Mouse (Mus musculus): ENCODE measurements at regions not wholly inside any gene's neighbourhood (a gene's known extent, or its start where the extent isn't known, plus 50 kb on each side); places are given as distances from the start of the nearest gene placed in this dataset.

- Histone ChIP-seq H3K27ac (ENCODE audit: insufficient read depth, low read length) (peak overlapping the region; percentile 57), H3K4me3 (ENCODE audit: insufficient read depth, low read length) (no peak overlapping the region)
These were observed 304.6 kb downstream of the Wdr11 start for GRCm38 (mm10) chr7:129896291-129896690.

GRCm38 (mm10) chr7:129897511-129897910 lies 305.8 kb downstream of the Wdr11 start:
- Histone ChIP-seq H3K27ac (ENCODE audit: insufficient read depth, low read length) (no peak overlapping the region), H3K4me1 (ENCODE audit: control insufficient read depth, insufficient read depth, low read length) (no peaks in the 10 kb centered on the region), H3K4me3 (ENCODE audit: insufficient read depth, low read length) (no peak overlapping the region)
- no peak for TF ChIP-seq CTCF (IDR thresholded peaks at IDR 0.05; ENCODE audit: extremely low read depth, insufficient read depth, low read length)
- TF ChIP-seq POLR2A (IDR thresholded peaks at IDR 0.05; ENCODE audit: extremely low read depth, insufficient read depth, low read length) = no peak

More at GRCm38 (mm10) chr7:129896291-129896690, 304.6 kb downstream of the Wdr11 start:
- TF ChIP-seq POLR2A (IDR thresholded peaks at IDR 0.05; ENCODE audit: extremely low read depth, insufficient read depth, low read length) (no peak), CTCF (IDR thresholded peaks at IDR 0.05; ENCODE audit: extremely low read depth, insufficient read depth, low read length) (no peak)
- H3K4me1 ChIP-seq (ENCODE audit: control insufficient read depth, insufficient read depth, low read length) = no peaks in the 10 kb centered on the region

GRCm38 (mm10) chr7:129902256-129902655 lies 310.6 kb downstream of the Wdr11 start:
- Histone ChIP-seq H3K4me1 (ENCODE audit: control insufficient read depth, insufficient read depth, low read length) (no peaks in the 10 kb centered on the region), H3K27ac (ENCODE audit: insufficient read depth, low read length) (no peak overlapping the region), H3K4me3 (ENCODE audit: insufficient read depth, low read length) (no peak overlapping the region)
- TF ChIP-seq POLR2A (IDR thresholded peaks at IDR 0.05; ENCODE audit: extremely low read depth, insufficient read depth, low read length) (no peak), CTCF (IDR thresholded peaks at IDR 0.05; ENCODE audit: extremely low read depth, insufficient read depth, low read length) (no peak)

GRCm38 (mm10) chr7:129903126-129903525 lies 311.5 kb downstream of the Wdr11 start:
- Histone ChIP-seq H3K4me1 (ENCODE audit: control insufficient read depth, insufficient read depth, low read length) (no peaks in the 10 kb centered on the region), H3K27ac (ENCODE audit: insufficient read depth, low read length) (no peak overlapping the region), H3K4me3 (ENCODE audit: insufficient read depth, low read length) (no peak overlapping the region)
- TF ChIP-seq POLR2A (IDR thresholded peaks at IDR 0.05; ENCODE audit: extremely low read depth, insufficient read depth, low read length) = no peak
- no peak for TF ChIP-seq CTCF (IDR thresholded peaks at IDR 0.05; ENCODE audit: extremely low read depth, insufficient read depth, low read length)

- TF ChIP-seq POLR2A (IDR thresholded peaks at IDR 0.05; ENCODE audit: extremely low read depth, insufficient read depth, low read length) (no peak), CTCF (IDR thresholded peaks at IDR 0.05; ENCODE audit: extremely low read depth, insufficient read depth, low read length) (no peak)
- no peaks in the 10 kb centered on the region for H3K4me1 ChIP-seq (ENCODE audit: control insufficient read depth, insufficient read depth, low read length)
- H3K4me3 ChIP-seq (ENCODE audit: insufficient read depth, low read length) = no peak overlapping the region
- no peak overlapping the region for H3K27ac ChIP-seq (ENCODE audit: insufficient read depth, low read length)
These were observed 314.5 kb downstream of the Wdr11 start for GRCm38 (mm10) chr7:129906131-129906530.

GRCm38 (mm10) chr7:129908826-129909225 lies 317.2 kb downstream of the Wdr11 start:
- Histone ChIP-seq H3K27ac (ENCODE audit: insufficient read depth, low read length) (no peak overlapping the region), H3K4me1 (ENCODE audit: control insufficient read depth, insufficient read depth, low read length) (no peaks in the 10 kb centered on the region), H3K4me3 (ENCODE audit: insufficient read depth, low read length) (no peak overlapping the region)
- no peak for TF ChIP-seq POLR2A (IDR thresholded peaks at IDR 0.05; ENCODE audit: extremely low read depth, insufficient read depth, low read length)
- no peak for TF ChIP-seq CTCF (IDR thresholded peaks at IDR 0.05; ENCODE audit: extremely low read depth, insufficient read depth, low read length)

- no peak for TF ChIP-seq CTCF (IDR thresholded peaks at IDR 0.05; ENCODE audit: extremely low read depth, insufficient read depth, low read length)
- Histone ChIP-seq H3K4me1 (ENCODE audit: control insufficient read depth, insufficient read depth, low read length) (no peaks in the 10 kb centered on the region), H3K27ac (ENCODE audit: insufficient read depth, low read length) (no peak overlapping the region), H3K4me3 (ENCODE audit: insufficient read depth, low read length) (no peak overlapping the region)
These were observed 318.1 kb downstream of the Wdr11 start for GRCm38 (mm10) chr7:129909730-129910129.

GRCm38 (mm10) chr7:129910826-129911225 lies 319.2 kb downstream of the Wdr11 start:
- Histone ChIP-seq H3K27ac (ENCODE audit: insufficient read depth, low read length) (no peak overlapping the region), H3K4me3 (ENCODE audit: insufficient read depth, low read length) (no peak overlapping the region), H3K4me1 (ENCODE audit: control insufficient read depth, insufficient read depth, low read length) (no peaks in the 10 kb centered on the region)
- no peak for TF ChIP-seq POLR2A (IDR thresholded peaks at IDR 0.05; ENCODE audit: extremely low read depth, insufficient read depth, low read length)
- no peak for TF ChIP-seq CTCF (IDR thresholded peaks at IDR 0.05; ENCODE audit: extremely low read depth, insufficient read depth, low read length)

- TF ChIP-seq CTCF (IDR thresholded peaks at IDR 0.05; ENCODE audit: extremely low read depth, insufficient read depth, low read length) (no peak), POLR2A (IDR thresholded peaks at IDR 0.05; ENCODE audit: extremely low read depth, insufficient read depth, low read length) (no peak)
- H3K4me3 ChIP-seq (ENCODE audit: insufficient read depth, low read length) = no peak overlapping the region
- no peak overlapping the region for H3K27ac ChIP-seq (ENCODE audit: insufficient read depth, low read length)
- no peaks in the 10 kb centered on the region; the same call in 1 of the 2 replicates for H3K4me1 ChIP-seq (ENCODE audit: control insufficient read depth, insufficient read depth, low read length)
These were observed 323.2 kb downstream of the Wdr11 start for GRCm38 (mm10) chr7:129914871-129915270.

GRCm38 (mm10) chr7:129918240-129919200 lies 326.9 kb downstream of the Wdr11 start:
- 0 out of 2 replicates have a peak overlapping the region, but pooled peaks have one; percentile 42 for H3K27ac ChIP-seq (ENCODE audit: insufficient read depth, low read length)

More at GRCm38 (mm10) chr7:129918240-129919200, 326.9 kb downstream of the Wdr11 start:
- no peaks in the 10 kb centered on the region; the same call in 1 of the 2 replicates for H3K4me1 ChIP-seq (ENCODE audit: control insufficient read depth, insufficient read depth, low read length)
- no peak overlapping the region for H3K4me3 ChIP-seq (ENCODE audit: insufficient read depth, low read length)
- no peak for TF ChIP-seq POLR2A (IDR thresholded peaks at IDR 0.05; ENCODE audit: extremely low read depth, insufficient read depth, low read length)
- no peak for TF ChIP-seq CTCF (IDR thresholded peaks at IDR 0.05; ENCODE audit: extremely low read depth, insufficient read depth, low read length)

Measured in cortical plate, adult 2 months (tissue).